ENCODE assay signal across 21 mouse cellular contexts in the genomic region with DNA sequence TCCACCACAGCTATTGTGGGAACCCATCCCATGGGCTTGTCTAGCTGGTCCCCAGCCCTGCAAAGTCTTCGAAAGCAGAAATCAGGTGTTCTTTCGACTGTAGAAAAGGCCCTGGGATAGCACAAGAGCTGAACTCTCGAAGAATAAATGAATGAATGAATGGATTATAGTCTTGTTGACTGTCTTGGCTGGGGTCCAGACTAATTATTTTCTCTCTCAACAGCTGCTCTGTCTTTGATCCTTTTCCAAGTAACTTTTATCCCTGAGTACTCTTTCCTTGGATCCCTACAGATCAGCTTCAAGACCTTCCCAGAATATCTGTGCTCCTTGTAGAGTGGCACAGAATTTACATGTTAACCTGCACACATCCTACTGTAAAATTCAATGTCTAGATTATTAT.
"Had no signal": no experiment of that assay in that cellular context is flagged by ENCODE, and none has a peak within 500 bp of the region (broad histone marks: within the 10 kb centered on the region; RNA-seq: fewer than 3 reads in every experiment).

No protein-coding gene starts in this region.

- H3K9me3 ChIP-seq: kidney, embryonic 15.5 days; limb, embryonic 10.5 days; limb, embryonic 13.5 days; liver, embryonic 12.5 days; liver, embryonic 15.5 days; midbrain, embryonic 12.5 days; neural tube, embryonic 13.5 days; stomach, embryonic 15.5 days had no signal

- H3K27ac ChIP-seq: kidney, embryonic 15.5 days; layer of hippocampus, adult 2 months; limb, embryonic 10.5 days; limb, embryonic 13.5 days; liver, embryonic 12.5 days; liver, embryonic 15.5 days; macrophage; midbrain, embryonic 12.5 days; neural tube, embryonic 13.5 days; stomach, embryonic 15.5 days had no signal

- H3K36me3 ChIP-seq: kidney, embryonic 15.5 days; limb, embryonic 10.5 days; limb, embryonic 13.5 days; liver, embryonic 12.5 days; liver, embryonic 15.5 days; midbrain, embryonic 12.5 days; neural tube, embryonic 13.5 days; stomach, embryonic 15.5 days had no signal

- H3K4me1 ChIP-seq: limb, embryonic 10.5 days; limb, embryonic 13.5 days; liver, embryonic 12.5 days; liver, embryonic 15.5 days; midbrain, embryonic 12.5 days; neural tube, embryonic 13.5 days; stomach, embryonic 15.5 days had no signal

- H3K27me3 ChIP-seq: kidney, embryonic 15.5 days; limb, embryonic 13.5 days; liver, embryonic 12.5 days; liver, embryonic 15.5 days; midbrain, embryonic 12.5 days; neural tube, embryonic 13.5 days; stomach, embryonic 15.5 days had no signal

- H3K4me3 ChIP-seq: kidney, embryonic 15.5 days; layer of hippocampus, adult 2 months; limb, embryonic 10.5 days; limb, embryonic 13.5 days; liver, embryonic 12.5 days; liver, embryonic 15.5 days; midbrain, embryonic 12.5 days; myocyte; neural tube, embryonic 13.5 days; stomach, embryonic 15.5 days had no signal

- H3K4me2 ChIP-seq: kidney, embryonic 15.5 days; limb, embryonic 13.5 days; liver, embryonic 12.5 days; liver, embryonic 15.5 days; midbrain, embryonic 12.5 days; neural tube, embryonic 13.5 days; stomach, embryonic 15.5 days had no signal

- H3K9ac ChIP-seq: kidney, embryonic 15.5 days; limb, embryonic 13.5 days; liver, embryonic 12.5 days; liver, embryonic 15.5 days; midbrain, embryonic 12.5 days; neural tube, embryonic 13.5 days; stomach, embryonic 15.5 days had no signal

- DNase-seq: kidney, adult 11 months; kidney, adult 8-10 months; kidney, postnatal 25 days; layer of hippocampus, adult 9-11 months; liver; lung, adult 18-20 months; right cerebral cortex, postnatal 25 days; spleen, adult 18-20 months; thymus, postnatal 25 days had no signal

- ATAC-seq: liver, embryonic 12.5 days; lung, postnatal 0 days had no signal
